Mouse (Mus musculus) ES-Bruce4 (cell line): Measurements from ENCODE around the gene Nsg2. TPM values are rescaled to one million over a fixed set of nuclear protein-coding genes. Genes with fewer than 3 reads are reported as not detected.
"Not testable (repeated sequence)": the region's sequence is repeated elsewhere in the genome, so short reads cannot be mapped to it uniquely, and the experiment has no call there.

Experiments used
- H3K27ac ChIP-seq: 2 replicates; pipeline ENCODE4 v1.5.1; 2012; ENCODE audit warnings: low read length, inconsistent platforms; ENCODE audit not compliant: insufficient read depth
- H3K27me3 ChIP-seq: 2 replicates; pipeline ENCODE4 v1.6.1; 2012; ENCODE audit warnings: mild to moderate bottlenecking, low read length, inconsistent platforms; ENCODE audit not compliant: control insufficient read depth, poor library complexity, insufficient read depth, severe bottlenecking
- H3K36me3 ChIP-seq: 2 replicates; pipeline ENCODE4 v1.6.1; 2012; ENCODE audit warnings: inconsistent platforms, mild to moderate bottlenecking, low read length, moderate library complexity; ENCODE audit not compliant: control insufficient read depth, poor library complexity, insufficient read depth, severe bottlenecking
- H3K4me1 ChIP-seq: one replicate; pipeline ENCODE4 v1.8.1; 2011; ENCODE audit warnings: low read length; ENCODE audit not compliant: control insufficient read depth, insufficient read depth
- H3K4me3 ChIP-seq: 2 replicates; pipeline ENCODE4 v1.5.1; 2011; ENCODE audit warnings: low read depth, mild to moderate bottlenecking, low read length
- H3K9ac ChIP-seq: 2 replicates; pipeline ENCODE4 v1.6.1; 2012; ENCODE audit warnings: low read depth, mild to moderate bottlenecking, inconsistent platforms; ENCODE audit not compliant: poor library complexity, severe bottlenecking
- H3K9me3 ChIP-seq: replicated peaks from 2 replicates; pipeline ENCODE4 v1.6.1; 2012; ENCODE audit warnings: mild to moderate bottlenecking, low read length, inconsistent platforms; ENCODE audit not compliant: control insufficient read depth, poor library complexity, insufficient read depth, severe bottlenecking
- CTCF ChIP-seq: IDR thresholded peaks from one replicate; pipeline ENCODE4 v1.8.1; 2011; ENCODE audit warnings: low read depth, low read length
- EP300 ChIP-seq: IDR thresholded peaks from 2 replicates; pipeline ENCODE4 v1.6.1; 2011; ENCODE audit warnings: low read depth, low read length; ENCODE audit not compliant: insufficient read depth
- POLR2A ChIP-seq: IDR thresholded peaks from one replicate; pipeline ENCODE4 v1.8.1; 2011; ENCODE audit warnings: low read length; ENCODE audit not compliant: insufficient read depth
- polyA plus RNA-seq: library from polyadenylated mRNA; stranded (reverse); fragments of >200 nt; gene quantifications from 2 replicates; pipeline ENCODE4 v1.2.4, GENCODE M21; 2011; ENCODE audit warnings: low read depth; ENCODE audit not compliant: missing spikeins, insufficient read depth, insufficient read length

The Nsg2 gene
- polyA plus RNA-seq, 1 experiment: not detected

GRCm38 (mm10) chr11:31975678-31976077 lies 24.6 kb upstream of the Nsg2 start:
- Histone ChIP-seq H3K27me3 (no peaks in the 10 kb centered on the region), H3K9me3 (0 out of 2 replicates have a peak, but pooled peaks cover 4% of the 10 kb centered on the region), H3K4me1 (no peaks in the 10 kb centered on the region), H3K36me3 (no peaks in the 10 kb centered on the region), H3K27ac (no peak overlapping the region), H3K9ac (no peak overlapping the region), H3K4me3 (no peak overlapping the region)
- TF ChIP-seq CTCF: no peak
- TF ChIP-seq EP300: no peak
- no peak for TF ChIP-seq POLR2A

DNA sequence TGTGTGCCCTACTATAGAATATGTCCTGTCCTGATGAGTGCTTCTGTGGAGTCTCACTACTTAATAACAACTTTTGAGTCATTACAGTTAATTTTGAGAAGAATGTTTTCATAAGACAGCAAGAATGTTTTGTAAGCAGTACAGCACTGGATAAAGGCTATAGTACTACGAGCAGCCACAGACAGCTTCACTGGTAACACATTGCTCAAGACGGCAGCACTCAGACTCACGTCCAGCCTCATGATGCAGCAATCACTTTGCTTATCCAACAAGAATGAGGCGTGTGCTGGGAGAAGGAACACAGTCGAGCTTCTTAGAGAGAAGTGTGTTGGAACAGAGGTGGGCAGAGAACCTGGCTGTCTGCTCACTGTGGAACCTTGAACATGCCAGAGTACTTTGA lies 24.1 kb upstream of the Nsg2 start:
- Histone ChIP-seq H3K36me3 (no peaks in the 10 kb centered on the region), H3K9ac (no peak overlapping the region), H3K9me3 (0 out of 2 replicates have a peak, but pooled peaks cover 4% of the 10 kb centered on the region), H3K27ac (no peak overlapping the region), H3K27me3 (no peaks in the 10 kb centered on the region), H3K4me3 (no peak overlapping the region), H3K4me1 (no peaks in the 10 kb centered on the region)
- TF ChIP-seq POLR2A (no peak), CTCF (no peak), EP300 (no peak)

DNA sequence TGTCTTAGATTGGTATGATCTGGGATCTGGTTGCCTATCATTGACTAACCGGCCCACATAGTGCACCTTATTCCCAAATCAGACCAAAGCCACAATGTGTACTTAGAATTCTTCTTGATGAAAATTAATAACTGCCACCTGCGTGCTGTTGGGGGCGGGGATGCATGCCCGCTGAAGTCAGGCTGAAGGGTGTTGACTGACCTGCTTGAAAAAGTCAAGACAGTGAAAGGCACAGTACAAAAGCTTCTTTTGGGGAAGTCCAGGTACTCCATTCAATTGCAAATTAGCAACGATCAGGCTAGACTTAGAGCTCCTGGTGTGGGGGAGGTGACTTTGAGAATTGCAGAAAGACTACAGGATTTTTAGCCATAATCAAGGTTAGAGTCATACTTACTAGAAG lies 20.2 kb upstream of the Nsg2 start:
- H3K4me1 ChIP-seq, H3K27me3 ChIP-seq, H3K4me3 ChIP-seq, H3K36me3 ChIP-seq, H3K9ac ChIP-seq, H3K9me3 ChIP-seq: not testable (repeated sequence)
- peak; percentile 59; the same call in 1 of the 2 replicates for TF ChIP-seq EP300
- peak overlapping the region; percentile 93 for H3K27ac ChIP-seq

GRCm38 (mm10) chr11:31981830-31982229 lies 18.4 kb upstream of the Nsg2 start:
- Histone ChIP-seq H3K27me3 (no peaks in the 10 kb centered on the region), H3K4me3 (peak overlapping the region; percentile 27), H3K27ac (peak overlapping the region; percentile 90), H3K9me3 (0 out of 2 replicates have a peak, but pooled peaks cover 4% of the 10 kb centered on the region), H3K36me3 (no peaks in the 10 kb centered on the region), H3K9ac (peak overlapping the region; percentile 61), H3K4me1 (no peaks in the 10 kb centered on the region)
- TF ChIP-seq CTCF (no peak), EP300 (no peak), POLR2A (no peak)

- not testable (repeated sequence) for H3K36me3 ChIP-seq, H3K4me1 ChIP-seq, H3K27me3 ChIP-seq, H3K9me3 ChIP-seq
- peak; percentile 97 for TF ChIP-seq EP300
- peak overlapping the region; percentile 61 for H3K9ac ChIP-seq
- peak overlapping the region; percentile 90 for H3K27ac ChIP-seq
- peak overlapping the region; percentile 29; the same call in 1 of the 2 replicates for H3K4me3 ChIP-seq
Observed at GRCm38 (mm10) chr11:31982247-31982943, 17.9 kb upstream of the Nsg2 start.

- no peak for TF ChIP-seq EP300
- TF ChIP-seq CTCF: no peak
- no peak for TF ChIP-seq POLR2A
- Histone ChIP-seq H3K27me3 (no peaks in the 10 kb centered on the region), H3K27ac (peak overlapping the region; percentile 69), H3K4me1 (no peaks in the 10 kb centered on the region), H3K36me3 (no peaks in the 10 kb centered on the region), H3K4me3 (no peak overlapping the region), H3K9me3 (0 out of 2 replicates have a peak, but pooled peaks cover 4% of the 10 kb centered on the region), H3K9ac (no peak overlapping the region)
Observed at GRCm38 (mm10) chr11:31983249-31983648, 17.0 kb upstream of the Nsg2 start.
